Mouse (Mus musculus) adrenal gland, postnatal 25 days (tissue): ENCODE measurements around the gene Trpm3. TPM values are rescaled to one million over a fixed set of nuclear protein-coding genes. Genes with fewer than 3 reads are reported as not detected.

ENCODE experiments used
- DNase-seq: peaks from one replicate; pipeline ENCODE4 v3.0.0; 2021; ENCODE audit warnings: mixed read lengths
- total RNA-seq: library from RNA; stranded (reverse); gene quantifications from 2 replicates; pipeline ENCODE4 v1.2.3, GENCODE M21; 2021

Trpm3 gene
- total RNA-seq, 1 experiment from 2014 or later: 0.61 TPM

DNA sequence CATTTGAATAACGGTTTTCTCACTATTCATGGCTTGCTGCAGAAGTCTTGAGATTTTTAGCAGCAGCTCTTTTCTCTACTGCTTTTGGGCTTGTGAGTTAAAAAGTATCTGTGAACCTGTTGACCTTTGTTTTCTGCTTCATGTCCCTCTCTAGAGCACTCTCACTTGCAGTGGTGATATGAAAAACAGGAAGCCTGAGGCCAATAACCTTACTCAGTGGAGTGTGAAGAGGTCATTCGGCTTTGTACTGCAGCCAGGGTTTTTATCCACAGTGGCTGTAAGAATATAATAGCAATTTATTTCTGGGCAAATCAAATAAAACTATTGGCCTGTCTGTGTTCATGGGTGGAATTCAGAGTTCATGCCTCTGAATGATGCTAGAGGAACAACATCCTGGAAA, 503.3 kb downstream of the Trpm3 start:
- DNase-seq: no peak

DNA sequence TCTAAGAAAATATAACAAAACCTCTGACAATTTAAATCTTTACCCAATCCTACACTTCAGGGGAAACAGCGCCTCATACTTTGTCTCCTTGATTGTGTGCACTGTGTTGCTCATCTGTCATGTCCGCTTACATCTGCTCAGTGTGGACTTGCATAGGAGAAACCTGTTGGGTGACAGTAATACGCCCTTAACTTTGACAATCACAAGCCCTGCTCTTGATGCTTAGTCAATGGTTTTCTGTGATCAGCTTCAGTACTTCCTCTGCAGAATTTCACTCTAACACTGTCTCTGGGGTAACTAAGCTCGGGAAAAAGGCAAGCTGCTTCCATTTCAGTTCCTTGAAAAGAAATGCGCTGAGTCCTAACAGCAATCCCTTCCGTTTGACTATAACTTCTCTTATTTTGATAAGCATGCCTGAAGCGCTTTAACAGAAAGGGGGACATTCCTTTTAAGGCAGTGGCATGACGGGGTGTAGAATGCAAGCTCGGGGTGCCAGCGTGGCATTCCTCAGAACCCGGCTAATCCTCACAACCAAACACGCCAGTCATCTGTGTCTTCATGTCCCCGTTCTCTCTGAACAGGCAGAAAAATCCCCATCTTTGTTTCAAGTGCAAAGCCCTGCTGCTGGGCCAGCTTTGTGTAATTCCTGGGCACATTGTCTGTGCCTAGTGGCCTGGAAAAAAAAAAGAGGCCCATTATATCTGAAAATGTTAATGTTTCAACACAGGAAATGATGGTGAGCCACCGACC, 517.8 kb downstream of the Trpm3 start:
- no peak for DNase-seq

GRCm38 (mm10) chr19:22657251-22657650, 518.4 kb downstream of the Trpm3 start:
- no peak for DNase-seq

- no peak for DNase-seq
These were observed 526.6 kb downstream of the Trpm3 start for GRCm38 (mm10) chr19:22665401-22665800.

GRCm38 (mm10) chr19:22670222-22670621, 531.4 kb downstream of the Trpm3 start:
- no peak for DNase-seq

DNA sequence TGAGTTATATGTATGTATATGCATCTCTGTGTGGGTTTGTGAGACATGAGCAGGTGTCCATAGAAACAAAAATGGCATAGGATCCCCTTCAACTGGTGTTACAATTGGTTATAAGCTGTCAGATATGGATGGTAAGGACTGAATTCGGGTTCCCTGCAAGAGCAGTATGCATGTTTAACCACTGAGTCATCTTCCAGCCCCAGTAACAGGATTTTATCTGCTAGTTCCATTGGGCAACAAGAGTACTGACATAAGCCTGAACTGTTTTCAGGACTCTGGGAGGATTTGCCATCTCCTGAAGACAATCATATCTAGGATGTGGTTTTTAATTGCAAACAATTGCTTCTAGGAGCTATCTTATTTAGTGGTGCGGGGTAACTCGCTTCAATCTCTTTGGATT, 534.0 kb downstream of the Trpm3 start:
- DNase-seq: no peak

DNA sequence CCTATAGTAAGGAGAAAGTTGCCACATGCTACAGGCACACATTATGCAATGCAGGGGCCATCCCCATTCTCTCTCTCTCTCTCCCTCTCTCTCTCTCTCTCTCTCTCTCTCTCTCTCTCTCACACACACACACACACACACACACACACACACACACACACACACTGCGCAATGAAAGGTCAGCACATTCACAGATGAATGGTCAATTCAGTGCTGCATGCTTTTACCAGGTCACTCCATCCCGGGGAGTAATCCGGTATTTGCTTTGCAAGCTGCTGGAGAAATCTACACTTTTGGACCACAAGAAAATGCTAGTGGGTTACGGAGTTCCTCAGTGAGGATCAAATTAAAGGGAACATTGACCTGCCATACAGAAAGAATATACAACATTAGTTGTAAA, 537.4 kb downstream of the Trpm3 start:
- no peak for DNase-seq

GRCm38 (mm10) chr19:22682238-22682637, 543.4 kb downstream of the Trpm3 start:
- DNase-seq: no peak

DNA sequence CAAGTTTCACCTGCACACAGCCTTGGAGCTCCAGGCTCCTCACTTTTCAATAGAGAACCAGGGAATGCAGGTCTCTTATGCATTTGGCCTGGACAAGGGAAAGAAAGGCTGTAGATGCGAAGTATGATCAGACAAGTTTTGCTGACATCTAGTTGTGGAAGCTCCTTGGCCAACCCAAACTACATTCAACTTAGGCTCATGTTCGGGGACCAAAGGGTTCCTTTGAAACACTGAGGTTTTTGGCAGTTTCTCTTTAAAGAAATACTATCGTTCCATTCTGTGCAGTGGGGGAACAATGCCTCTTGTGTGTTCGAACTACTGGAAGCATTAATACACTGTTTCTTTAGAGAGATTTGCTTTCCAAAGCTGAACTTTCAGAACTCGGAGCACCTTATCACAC, 553.1 kb downstream of the Trpm3 start:
- no peak for DNase-seq

DNA sequence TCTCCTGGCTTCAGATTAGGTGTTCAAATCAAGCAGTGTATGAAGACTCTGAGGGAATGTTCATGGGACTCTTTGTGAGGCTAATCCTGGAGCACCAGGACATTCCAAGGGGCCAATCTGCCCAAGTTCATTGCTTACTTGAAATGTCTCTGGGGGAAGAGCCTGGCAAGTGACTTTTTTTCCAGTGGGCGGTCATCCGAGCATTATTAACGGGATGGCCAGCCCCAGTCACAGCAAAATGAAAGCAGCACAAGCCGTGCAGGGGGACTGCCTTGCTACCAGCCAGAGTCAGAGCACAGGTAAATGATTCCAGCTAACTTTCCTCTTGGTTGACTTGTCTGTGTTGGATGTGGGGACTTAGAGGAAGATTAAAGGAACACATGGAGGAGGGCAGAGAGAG, 553.7 kb downstream of the Trpm3 start:
- DNase-seq: no peak

GRCm38 (mm10) chr19:22692956-22693355, 554.1 kb downstream of the Trpm3 start:
- no peak for DNase-seq

GRCm38 (mm10) chr19:22695423-22695822, 556.6 kb downstream of the Trpm3 start:
- no peak for DNase-seq

GRCm38 (mm10) chr19:22698737-22699136, 559.9 kb downstream of the Trpm3 start:
- no peak for DNase-seq

- no peak for DNase-seq
These were observed 562.2 kb downstream of the Trpm3 start for GRCm38 (mm10) chr19:22700871-22701651.

GRCm38 (mm10) chr19:22703876-22704275, 565.0 kb downstream of the Trpm3 start:
- no peak for DNase-seq

GRCm38 (mm10) chr19:22705414-22705813, 566.6 kb downstream of the Trpm3 start:
- no peak for DNase-seq

- no peak for DNase-seq
These were observed 580.2 kb downstream of the Trpm3 start for GRCm38 (mm10) chr19:22719027-22719426.

DNA sequence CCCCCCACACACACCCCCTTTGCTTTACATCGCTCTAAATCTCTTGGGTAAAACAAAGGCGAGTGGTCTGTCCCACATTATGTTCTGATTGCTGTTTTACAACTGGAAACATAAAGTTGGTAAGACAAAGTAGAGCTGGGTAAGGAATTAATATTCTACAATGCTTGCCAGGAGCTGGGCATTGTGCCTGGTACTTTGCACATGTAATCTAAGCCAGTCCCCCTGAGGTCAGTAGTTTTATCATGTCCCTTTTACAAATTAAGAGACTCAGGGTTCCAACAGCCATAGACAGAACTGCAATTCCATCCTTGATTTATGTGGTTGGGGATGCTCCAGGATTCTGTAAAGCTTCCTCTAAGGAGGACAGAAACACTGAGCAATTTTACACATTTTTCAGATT, 591.0 kb downstream of the Trpm3 start:
- no peak for DNase-seq

DNA sequence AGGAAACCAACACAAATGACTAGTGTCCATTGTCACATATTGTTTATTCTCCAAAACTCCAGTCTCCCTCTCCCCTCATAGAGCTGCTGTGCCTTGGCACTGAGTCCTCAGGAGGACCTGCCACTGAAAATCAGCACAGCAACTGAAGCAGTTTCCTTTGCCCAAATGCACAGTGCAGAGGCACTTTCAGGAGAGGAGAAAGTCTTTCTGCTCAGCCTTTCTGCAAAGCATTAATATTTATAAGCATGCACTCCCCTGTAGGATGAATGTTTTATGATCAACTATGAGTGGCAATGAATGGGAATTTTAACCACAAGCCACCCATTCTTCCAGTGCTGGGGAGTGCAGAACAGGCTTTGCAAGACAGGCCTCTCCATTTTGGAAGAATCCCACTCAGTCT, 592.1 kb downstream of the Trpm3 start:
- DNase-seq: no peak

GRCm38 (mm10) chr19:22736870-22737269, 598.0 kb downstream of the Trpm3 start:
- no peak for DNase-seq

- no peak for DNase-seq
These were observed 600.4 kb downstream of the Trpm3 start for GRCm38 (mm10) chr19:22739240-22739639.

DNA sequence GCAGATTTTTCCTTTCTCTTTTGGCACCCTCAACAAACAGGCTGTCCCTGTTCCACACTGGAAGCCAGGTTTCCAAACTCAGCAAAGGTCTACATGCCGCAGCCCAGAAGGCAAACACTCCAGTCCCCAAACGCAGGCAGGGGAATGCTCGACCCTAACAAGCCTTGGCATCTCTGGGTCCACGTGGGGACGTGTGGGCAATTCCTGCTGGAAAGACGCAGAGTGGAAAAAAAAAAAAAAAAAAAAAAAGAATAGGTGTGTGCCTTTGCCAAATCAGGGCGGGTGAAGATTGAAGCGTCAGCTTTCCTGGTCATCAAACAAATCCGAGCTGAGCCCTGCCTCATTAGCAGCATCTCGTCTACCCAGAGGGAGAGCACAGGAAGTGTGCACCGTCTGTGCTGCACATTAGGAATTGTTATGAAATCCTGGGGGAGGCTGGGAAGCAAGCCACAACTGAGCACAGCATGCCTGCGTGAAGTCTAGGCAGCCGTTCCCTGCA, 614.5 kb downstream of the Trpm3 start:
- peak; percentile 1 for DNase-seq

- DNase-seq: no peak
These were observed 615.2 kb downstream of the Trpm3 start for GRCm38 (mm10) chr19:22754071-22754470.

DNA sequence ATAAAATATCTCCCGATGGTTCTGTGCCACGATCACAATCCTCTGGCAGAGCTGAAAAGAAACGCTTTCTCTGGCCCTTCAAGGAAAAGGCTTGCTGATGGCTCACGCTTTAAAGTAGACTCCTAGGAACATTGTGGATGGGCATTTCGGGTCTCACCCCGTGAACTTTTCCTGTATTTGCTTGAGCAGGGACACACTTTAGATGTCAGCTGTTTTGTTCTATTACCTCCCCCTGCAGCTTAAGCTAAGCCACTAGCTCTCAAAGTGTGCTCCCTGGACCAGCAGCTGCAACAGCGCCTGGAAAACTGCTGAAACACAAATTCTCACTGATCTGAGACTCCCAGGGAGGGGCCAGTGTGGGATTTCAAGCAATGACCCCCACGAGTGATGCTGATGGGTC, 615.7 kb downstream of the Trpm3 start:
- DNase-seq: no peak
